Mouse (Mus musculus): ENCODE data around the gene Adam19.

Gene Adam19

GRCm38 (mm10) chr11:46054311-46054710 is 1.5 kb upstream of the Adam19 start:
- intact Hi-C loops (cut with DNase I) = loop anchor here (2.0 to 5.0 kb wide), 3 partner anchors 37 to 163 kb away; no protein-coding TSS in a partner anchor

GRCm38 (mm10) chr11:46054911-46055895 is 589 bp upstream of the Adam19 start:
- intact Hi-C loops (cut with DNase I) = loop anchor here (2.0 to 5.0 kb wide), 3 partner anchors 38 to 162 kb away; no protein-coding TSS in a partner anchor

GRCm38 (mm10) chr11:46056770-46057411 is 1.1 kb downstream of the Adam19 start:
- intact Hi-C loops (cut with DNase I) = no loop called here

GRCm38 (mm10) chr11:46058011-46058410 is 2.2 kb downstream of the Adam19 start:
- intact Hi-C loops (cut with DNase I) = no loop called here

- intact Hi-C loops (cut with DNase I) = no loop called here
These were observed 3.1 kb downstream of the Adam19 start for GRCm38 (mm10) chr11:46058916-46059315.

- intact Hi-C loops (cut with DNase I) = no loop called here
These were observed 4.3 kb downstream of the Adam19 start for GRCm38 (mm10) chr11:46059887-46060650.

GRCm38 (mm10) chr11:46060651-46061020 is 4.8 kb downstream of the Adam19 start:
- intact Hi-C loops (cut with DNase I) = no loop called here

- intact Hi-C loops (cut with DNase I) = no loop called here
These were observed 6.1 kb downstream of the Adam19 start for GRCm38 (mm10) chr11:46061776-46062445.

GRCm38 (mm10) chr11:46062569-46062968 is 6.8 kb downstream of the Adam19 start:
- intact Hi-C loops (cut with DNase I) = no loop called here

- intact Hi-C loops (cut with DNase I) = no loop called here
These were observed 7.4 kb downstream of the Adam19 start for GRCm38 (mm10) chr11:46062993-46063731.

- intact Hi-C loops (cut with DNase I) = no loop called here
These were observed 9.0 kb downstream of the Adam19 start for GRCm38 (mm10) chr11:46064767-46065166.

- intact Hi-C loops (cut with DNase I) = no loop called here
These were observed 9.6 kb downstream of the Adam19 start for GRCm38 (mm10) chr11:46065201-46066011.

- intact Hi-C loops (cut with DNase I) = no loop called here
These were observed 11.7 kb downstream of the Adam19 start for GRCm38 (mm10) chr11:46067371-46068060.

- intact Hi-C loops (cut with DNase I) = no loop called here
These were observed 13.1 kb downstream of the Adam19 start for GRCm38 (mm10) chr11:46068756-46069407.

- intact Hi-C loops (cut with DNase I) = no loop called here
These were observed 13.7 kb downstream of the Adam19 start for GRCm38 (mm10) chr11:46069408-46070003.

GRCm38 (mm10) chr11:46070161-46070560 is 14.4 kb downstream of the Adam19 start:
- intact Hi-C loops (cut with DNase I) = no loop called here

- intact Hi-C loops (cut with DNase I) = no loop called here
These were observed 15.0 kb downstream of the Adam19 start for GRCm38 (mm10) chr11:46070789-46071188.

Data from adrenal gland (tissue).